Comparison of ENCODE assay signal across 7 mouse cellular contexts in the genomic region with DNA sequence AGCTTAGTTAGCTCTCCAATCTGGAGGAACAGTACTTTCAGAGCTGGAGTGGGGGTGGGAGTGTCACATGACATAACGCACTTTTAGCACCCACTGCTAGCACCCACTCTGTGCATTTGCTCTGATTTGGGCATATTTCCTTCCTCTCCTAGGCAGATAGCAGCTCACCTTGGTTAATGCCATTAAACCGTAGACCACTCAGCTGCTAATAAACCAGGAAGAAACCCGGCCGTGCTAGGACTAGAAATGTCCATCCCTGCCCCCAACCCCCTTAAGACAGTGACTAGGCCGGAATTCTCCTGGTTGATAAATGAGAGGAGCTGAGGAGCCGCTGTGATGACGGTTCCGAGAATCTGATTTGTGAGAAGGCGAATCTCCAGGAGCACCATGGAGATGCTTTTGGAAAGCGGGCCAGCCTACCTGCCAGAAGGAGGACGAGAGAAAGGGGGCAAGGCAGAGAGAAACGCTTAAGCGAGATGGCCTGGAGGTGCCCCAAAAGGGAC. TPM values are rescaled to one million over a fixed set of nuclear protein-coding genes. Genes with fewer than 3 reads are reported as not detected.
DNase-seq lines count a peak whose midpoint lies in the region; ATAC-seq and TF ChIP-seq lines count a peak whose summit lies in the region.

A gene (plus strand): TSS at position 70 of the 503 bp plus-strand sequence.

- no peaks in the 10 kb centered on the region for H3K9me3 ChIP-seq in E14TG2a.4 (ENCODE audit: low read length)
- no peaks in the 10 kb centered on the region for H3K9me3 ChIP-seq in forebrain, embryonic 13.5 days (replicated peaks)
- H3K9me3 ChIP-seq in midbrain, embryonic 13.5 days, result no peaks in the 10 kb centered on the region

- intact Hi-C loops in gastrocnemius, postnatal 14 days (cut with DNase I; ENCODE audit: low total_unique reads), result loop anchor here (10.0 kb wide), 1 partner anchor 56 kb away; no protein-coding TSS in a partner anchor

- H3K27ac ChIP-seq in bone marrow macrophage, adult 2 months (ENCODE audit: insufficient read depth, low read depth, low read length), result no peak within 1 kb of the TSS
- H3K27ac ChIP-seq in forebrain, embryonic 13.5 days, result peak within 1 kb of the TSS; percentile 90
- H3K27ac ChIP-seq in midbrain, embryonic 13.5 days, result peak within 1 kb of the TSS; percentile 97

- peaks cover 31% of the 10 kb centered on the region for H3K4me1 ChIP-seq in E14TG2a.4 (replicated peaks; ENCODE audit: low read depth, low read length)
- 0 out of 2 replicates have a peak, but pooled peaks cover 2% of the 10 kb centered on the region for H3K4me1 ChIP-seq in bone marrow macrophage, adult 2 months (ENCODE audit: control insufficient read depth, insufficient read depth, low read length)
- peaks cover 27% of the 10 kb centered on the region for H3K4me1 ChIP-seq in forebrain, embryonic 13.5 days
- H3K4me1 ChIP-seq in midbrain, embryonic 13.5 days (replicated peaks), result peaks cover 40% of the 10 kb centered on the region

- WGBS in forebrain, embryonic 13.5 days, result 9% methylated on average over 13 of the region's 13 CpGs
- 8% methylated on average over 13 of the region's 13 CpGs for WGBS in midbrain, embryonic 13.5 days

- H3K27me3 ChIP-seq in E14TG2a.4 (ENCODE audit: insufficient read depth, low read length), result peaks cover 69% of the 10 kb centered on the region
- H3K27me3 ChIP-seq in forebrain, embryonic 13.5 days, result no peaks in the 10 kb centered on the region
- no peaks in the 10 kb centered on the region for H3K27me3 ChIP-seq in midbrain, embryonic 13.5 days

- H3K4me2 ChIP-seq in forebrain, embryonic 13.5 days, result peak within 1 kb of the TSS; percentile 80
- H3K4me2 ChIP-seq in midbrain, embryonic 13.5 days (replicated peaks), result peak within 1 kb of the TSS; percentile 72

- H3K9ac ChIP-seq in forebrain, embryonic 13.5 days, result peak within 1 kb of the TSS; percentile 95
- H3K9ac ChIP-seq in midbrain, embryonic 13.5 days (replicated peaks), result peak within 1 kb of the TSS; percentile 96

- peak; percentile 64 to 88 for DNase-seq in layer of hippocampus, postnatal 14 days (ENCODE audit: low spot score in 2 of 2)
- no peak for DNase-seq in gastrocnemius, adult 8-10 months (ENCODE audit: low spot score in 2 of 2)
- no peak for DNase-seq in gastrocnemius, postnatal 14 days

- no peaks in the 10 kb centered on the region for H3K36me3 ChIP-seq in E14TG2a.4 (ENCODE audit: insufficient read depth, low read length)
- H3K36me3 ChIP-seq in forebrain, embryonic 13.5 days (ENCODE audit: poor library complexity, severe bottlenecking), result no peaks in the 10 kb centered on the region
- H3K36me3 ChIP-seq in midbrain, embryonic 13.5 days, result no peaks in the 10 kb centered on the region

- TF ChIP-seq CTCF in E14TG2a.4 (conservative IDR thresholded peaks at IDR 0.05; ENCODE audit: low read length), result no peak
- TF ChIP-seq CTCF in bone marrow macrophage, adult 2 months (IDR thresholded peaks at IDR 0.05; ENCODE audit: low read depth, low read length), result no peak

- no peak for TF ChIP-seq POLR2A in bone marrow macrophage, adult 2 months (IDR thresholded peaks at IDR 0.05; ENCODE audit: borderline replicate concordance, low read depth, low read length)

- peak within 1 kb of the TSS; percentile 86 for H3K4me3 ChIP-seq in E14TG2a.4 (replicated peaks; ENCODE audit: low read length)
- peak within 1 kb of the TSS; percentile 45 for H3K4me3 ChIP-seq in bone marrow macrophage, adult 2 months (ENCODE audit: insufficient read depth, low read length)
- H3K4me3 ChIP-seq in forebrain, embryonic 13.5 days, result peak within 1 kb of the TSS; percentile 84
- H3K4me3 ChIP-seq in midbrain, embryonic 13.5 days (replicated peaks), result peak within 1 kb of the TSS; percentile 83

- ATAC-seq in forebrain, embryonic 13.5 days, result peak; percentile 39; the same call in 1 of the 2 replicates
- peak; percentile 53 for ATAC-seq in midbrain, embryonic 13.5 days

RNA-seq across cellular contexts. Expression of the gene that starts here (rescaled TPM):
- not detected in 2 replicates for polyA plus RNA-seq in bone marrow macrophage, adult 2 months (2012; ENCODE audit: insufficient read depth, insufficient read length, missing spikeins)
- polyA plus RNA-seq in forebrain, embryonic 13.5 days (2015; fragmentation: Nextera tagmentation; extraction: Ambion mirVana), result 18.1 and 20.8 TPM in 2 replicates
- 100 to 1,000 TPM; 663 to 667 TPM for total RNA-seq in layer of hippocampus, postnatal 14 days (2021)
- 29.8 and 31.9 TPM in 2 replicates for polyA plus RNA-seq in midbrain, embryonic 13.5 days (2015; fragmentation: Nextera tagmentation; extraction: Ambion mirVana)
- total RNA-seq in gastrocnemius, adult 8-10 months (2022), result under 1 TPM in 3 of 4 experiments, not detected in 1; 0.04 to 0.10 (median 0.07) TPM
- total RNA-seq in gastrocnemius, postnatal 14 days (2021), result under 1 TPM; 0.23 to 0.40 TPM

Comparison
In these comparisons a context has a peak if more than half of its experiments do, and no peak if none do; other contexts are left out.
1. RNA of the gene that starts here (total RNA-seq): 663 to 667 TPM in layer of hippocampus, postnatal 14 days; 0.23 to 0.40 TPM in gastrocnemius, postnatal 14 days and 0.04 to 0.10 TPM in gastrocnemius, adult 8-10 months; every median in the first group is over 100 times any median in the second.
2. RNA of the gene that starts here (polyA plus RNA-seq): 29.8 to 31.9 TPM in midbrain, embryonic 13.5 days and 18.1 to 20.8 TPM in forebrain, embryonic 13.5 days; not detected in bone marrow macrophage, adult 2 months; every median in the first group is over 10 times any median in the second.
3. DNase-seq: peak in layer of hippocampus, postnatal 14 days (2 of 2); none in gastrocnemius, adult 8-10 months (0 of 2) and gastrocnemius, postnatal 14 days (single experiment).
4. Peak in every context shown above with its lines, with median percentiles within 50 percentile points of each other: H3K4me3 ChIP-seq.